Mouse (Mus musculus) lung, adult 2 months (tissue): ENCODE data around the gene Rnf5.

Experiments
- CTCF ChIP-seq: fragments of 200-500 bp; IDR thresholded peaks from 2 replicates; pipeline ENCODE4 v1.5.1; 2011; ENCODE audit warnings: mild to moderate bottlenecking, low read length, control low read depth; ENCODE audit not compliant: insufficient read depth
- POLR2A ChIP-seq: fragments of 200-500 bp; IDR thresholded peaks from 2 replicates; pipeline ENCODE4 v1.6.1; 2011; ENCODE audit warnings: low read depth, mild to moderate bottlenecking, control low read depth, low read length, borderline replicate concordance; ENCODE audit errors: extremely low read depth

DNA sequence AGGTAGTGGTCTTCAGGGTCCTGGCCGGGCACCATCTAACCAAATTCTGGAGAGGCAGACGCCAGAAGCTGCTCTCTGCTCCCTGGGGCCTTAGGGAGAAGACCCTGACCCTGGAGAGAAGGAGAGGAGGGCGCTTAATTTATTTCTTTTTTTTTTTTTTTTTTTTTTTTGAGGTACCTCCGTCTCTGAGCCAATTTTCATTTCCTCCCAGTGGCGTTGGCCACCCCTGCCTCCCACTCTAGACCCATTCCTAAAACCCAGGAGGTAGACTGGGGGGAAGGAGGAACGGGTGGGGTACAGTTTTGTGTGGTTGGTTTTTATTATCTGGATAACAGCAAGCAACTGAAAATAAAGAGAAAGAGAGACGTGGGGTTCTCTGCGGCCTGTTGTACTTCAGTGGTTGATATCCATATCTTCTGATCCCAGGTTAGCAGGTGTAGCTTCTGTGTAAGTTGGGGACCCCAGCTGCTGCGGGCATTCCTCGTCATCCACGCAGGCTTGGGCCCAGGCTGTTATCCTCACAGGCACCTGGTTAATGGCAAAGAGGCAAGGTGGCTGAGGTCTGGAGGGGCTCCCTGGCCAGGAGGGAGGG, 9.7 kb upstream of the Rnf5 start:
- no peak for TF ChIP-seq POLR2A
- TF ChIP-seq CTCF: no peak
